Comparison of ENCODE assay signal across 15 mouse cellular contexts in genomic region chr11:79291651-79292050, GRCm38 (mm10). TPM values are rescaled to one million over a fixed set of nuclear protein-coding genes. Genes with fewer than 3 reads are reported as not detected.
"Had no signal": no experiment of that assay in that cellular context is flagged by ENCODE, and none has a peak within 500 bp of the region (broad histone marks: within the 10 kb centered on the region; RNA-seq: fewer than 3 reads in every experiment).

No protein-coding gene starts in this region.

- H3K4me1 ChIP-seq: midbrain, embryonic 13.5 days had no signal

- H3K36me3 ChIP-seq: limb, embryonic 12.5 days; liver, embryonic 13.5 days; lung, embryonic 15.5 days; midbrain, embryonic 13.5 days had no signal

- H3K27ac ChIP-seq: layer of hippocampus, adult 2 months; limb, embryonic 12.5 days; liver, embryonic 13.5 days; lung, embryonic 15.5 days; midbrain, embryonic 13.5 days had no signal

- H3K27me3 ChIP-seq: limb, embryonic 12.5 days; liver, embryonic 13.5 days; lung, embryonic 15.5 days; midbrain, embryonic 13.5 days had no signal

- H3K9me3 ChIP-seq: limb, embryonic 12.5 days; liver, embryonic 13.5 days; lung, embryonic 15.5 days; midbrain, embryonic 13.5 days had no signal

- H3K4me2 ChIP-seq: limb, embryonic 12.5 days; liver, embryonic 13.5 days; lung, embryonic 15.5 days; midbrain, embryonic 13.5 days had no signal

- H3K4me3 ChIP-seq: layer of hippocampus, adult 2 months; limb, embryonic 12.5 days; liver, embryonic 13.5 days; lung, embryonic 15.5 days; midbrain, embryonic 13.5 days had no signal

- H3K9ac ChIP-seq: limb, embryonic 12.5 days; liver, embryonic 13.5 days; liver, postnatal 0 days; lung, embryonic 15.5 days; midbrain, embryonic 13.5 days had no signal

- ATAC-seq: liver, postnatal 0 days; midbrain, embryonic 13.5 days had no signal

- DNase-seq: liver; liver, embryonic 13.5 days; liver, postnatal 0 days; lung, postnatal 14 days; right cerebral cortex, adult 18-20 months; right cerebral cortex, postnatal 25 days; thymus, adult 18-20 months; thymus, postnatal 14 days had no signal

RNA-seq across cellular contexts. Expression of gene Gm9964, which starts 5.1 kb away (rescaled TPM):
- total RNA-seq: layer of hippocampus, adult 2 months; midbrain, postnatal 0 days had no signal
- polyA plus RNA-seq: intestine, embryonic 14.5 days; limb, embryonic 12.5 days; liver, embryonic 13.5 days; liver, postnatal 0 days; midbrain, embryonic 13.5 days; stomach, embryonic 14.5 days had no signal
